Mouse (Mus musculus): ENCODE results near the gene Immp2l. TPM values are rescaled to one million over a fixed set of nuclear protein-coding genes. Genes with fewer than 3 reads are reported as not detected.

Gene Immp2l
- total and polyA plus RNA-seq, 3 experiments, result 2.3 to 20.2 (median 16.5) TPM

DNA sequence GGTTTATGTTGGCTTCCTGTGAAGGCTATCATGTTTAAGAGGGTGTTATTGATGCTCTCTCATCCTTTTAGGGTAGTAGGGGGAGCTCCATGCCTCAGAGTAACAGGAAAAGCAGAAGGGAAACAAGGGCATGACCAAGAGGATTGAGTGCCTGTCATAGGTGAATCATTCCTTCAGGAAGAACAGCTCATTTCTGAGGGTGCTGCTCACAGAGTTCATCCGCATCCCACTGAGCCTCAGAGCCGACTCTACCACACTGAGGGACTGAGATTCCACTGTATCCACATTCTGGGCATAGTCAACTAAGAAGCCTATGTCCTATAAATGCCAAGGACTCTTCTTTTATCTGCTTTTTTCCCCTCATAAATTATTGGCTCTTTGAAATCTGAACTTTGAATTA lies 497.8 kb downstream of the Immp2l start:
- DNase-seq, result peak; percentile 52

GRCm38 (mm10) chr12:41526688-41527087 lies 502.8 kb downstream of the Immp2l start:
- no peak for DNase-seq

GRCm38 (mm10) chr12:41528410-41528809 lies 504.5 kb downstream of the Immp2l start:
- no peak for DNase-seq

DNA sequence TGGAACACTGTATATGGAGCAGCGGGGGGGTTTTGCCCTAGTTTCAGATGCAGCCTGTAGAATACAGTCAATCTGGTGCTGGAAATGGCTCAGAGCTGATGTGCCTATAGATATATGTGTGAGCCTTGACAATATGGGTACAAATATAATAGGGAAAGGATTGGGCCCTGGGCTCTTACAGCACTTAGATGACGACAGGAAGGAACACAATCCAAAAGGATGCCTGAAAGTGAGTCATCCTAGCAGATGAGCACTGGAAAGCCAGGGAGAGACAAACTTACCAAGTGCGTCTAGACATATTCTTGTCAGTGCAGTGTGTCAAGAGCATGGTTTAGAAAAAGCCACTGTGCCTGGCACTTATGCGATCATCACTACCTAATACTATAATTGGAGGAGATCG lies 516.1 kb downstream of the Immp2l start:
- no peak for DNase-seq

GRCm38 (mm10) chr12:41551578-41551977 lies 527.7 kb downstream of the Immp2l start:
- no peak for DNase-seq

GRCm38 (mm10) chr12:41557832-41558231 lies 533.9 kb downstream of the Immp2l start:
- no peak for DNase-seq

GRCm38 (mm10) chr12:41558956-41559735 lies 535.3 kb downstream of the Immp2l start:
- DNase-seq, result no peak

- DNase-seq, result peak; percentile 35
These were observed 541.9 kb downstream of the Immp2l start for GRCm38 (mm10) chr12:41565540-41566432.

DNA sequence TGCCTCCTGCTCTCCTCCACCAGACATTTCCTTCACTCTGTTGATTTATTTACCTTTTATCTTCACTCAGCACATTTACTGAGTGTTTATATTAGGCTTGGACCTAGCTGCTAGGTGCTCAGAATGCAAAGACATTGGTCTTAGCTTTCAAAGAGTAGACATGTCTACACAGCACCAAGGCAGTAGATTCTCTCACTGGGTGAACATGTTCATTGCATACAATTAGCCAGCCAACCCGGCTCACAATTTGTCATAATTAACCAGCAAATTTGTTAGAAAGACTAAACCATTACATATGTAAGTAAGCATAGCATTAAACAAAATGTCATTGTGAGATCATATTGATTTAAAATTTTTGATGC lies 542.5 kb downstream of the Immp2l start:
- DNase-seq, result no peak

GRCm38 (mm10) chr12:41573754-41574153 lies 549.9 kb downstream of the Immp2l start:
- DNase-seq, result no peak

DNA sequence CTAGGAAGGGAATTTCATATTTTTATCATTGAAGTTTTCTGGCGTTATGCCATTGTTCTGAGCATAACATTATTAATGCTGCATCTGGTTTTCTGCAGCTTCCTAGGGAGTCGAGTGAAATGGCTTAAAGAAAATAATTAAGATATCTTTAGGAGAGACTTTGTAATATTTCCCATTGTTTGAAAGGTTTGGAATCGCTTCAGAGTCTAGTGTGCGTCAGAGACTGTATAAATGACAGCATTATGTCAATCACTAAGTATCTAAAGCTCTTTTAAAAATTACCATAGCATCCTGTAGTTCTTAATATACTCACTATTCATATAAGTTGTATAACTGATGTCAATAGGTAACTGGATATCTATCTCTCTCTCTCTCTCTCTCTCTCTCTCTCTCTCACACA lies 551.3 kb downstream of the Immp2l start:
- DNase-seq, result no peak

DNA sequence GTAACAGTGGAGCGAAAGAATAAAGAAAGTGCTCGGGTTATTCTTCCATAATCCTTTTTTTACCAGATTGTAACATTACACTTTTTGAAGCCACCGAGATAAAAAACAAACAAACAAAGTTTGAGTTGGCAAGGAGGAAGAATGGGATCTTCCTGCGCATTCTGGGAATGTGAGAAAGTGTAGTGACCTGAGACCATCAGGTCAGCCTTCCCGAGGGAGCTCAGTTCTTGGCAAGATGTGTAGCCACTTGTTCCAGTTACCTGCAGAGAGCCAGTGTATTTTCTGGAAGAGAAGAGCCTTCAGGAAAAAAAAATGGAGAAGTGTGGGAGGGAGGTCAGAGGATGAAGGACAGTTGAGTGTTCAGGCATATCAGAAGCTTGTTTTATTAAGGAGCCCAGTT lies 569.5 kb downstream of the Immp2l start:
- DNase-seq, result no peak

DNA sequence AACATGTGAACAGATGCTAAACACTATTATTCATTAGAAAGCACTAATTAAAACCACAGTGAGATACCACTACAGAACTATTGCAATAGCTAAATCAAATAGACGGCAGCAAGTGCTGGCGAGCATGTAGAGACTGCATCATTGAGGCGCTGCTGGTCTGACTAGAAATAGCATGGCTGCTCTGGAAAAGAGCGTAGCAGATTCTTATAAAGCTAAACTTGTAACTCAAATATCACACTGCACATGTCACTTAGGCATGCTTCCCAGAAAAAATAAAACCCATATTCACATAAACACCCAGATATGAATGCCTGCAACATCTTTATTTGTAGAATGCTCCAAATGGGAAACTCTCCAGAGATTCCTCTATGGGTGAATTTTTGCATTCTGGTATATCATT lies 570.1 kb downstream of the Immp2l start:
- no peak for DNase-seq

DNA sequence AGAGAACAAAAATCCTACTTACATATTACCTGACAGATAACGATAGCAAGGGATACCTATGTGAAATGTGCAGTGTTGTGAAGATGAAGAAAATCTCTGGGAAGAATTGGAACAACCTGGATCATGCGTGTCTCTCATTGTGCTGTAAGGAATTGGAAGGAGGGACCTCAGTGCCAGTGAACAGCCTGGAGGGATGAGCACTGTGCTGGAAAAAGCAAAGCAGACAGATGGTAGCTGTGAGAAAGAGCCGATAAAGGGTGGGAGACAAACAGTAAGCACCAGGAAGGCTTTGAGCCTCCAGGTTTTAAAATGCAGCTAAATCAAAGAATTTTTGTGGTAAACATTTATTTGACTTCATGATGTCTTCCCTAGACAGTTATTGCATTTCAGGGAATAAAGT lies 591.4 kb downstream of the Immp2l start:
- no peak for DNase-seq

GRCm38 (mm10) chr12:41621341-41621740 lies 597.5 kb downstream of the Immp2l start:
- DNase-seq, result no peak

DNA sequence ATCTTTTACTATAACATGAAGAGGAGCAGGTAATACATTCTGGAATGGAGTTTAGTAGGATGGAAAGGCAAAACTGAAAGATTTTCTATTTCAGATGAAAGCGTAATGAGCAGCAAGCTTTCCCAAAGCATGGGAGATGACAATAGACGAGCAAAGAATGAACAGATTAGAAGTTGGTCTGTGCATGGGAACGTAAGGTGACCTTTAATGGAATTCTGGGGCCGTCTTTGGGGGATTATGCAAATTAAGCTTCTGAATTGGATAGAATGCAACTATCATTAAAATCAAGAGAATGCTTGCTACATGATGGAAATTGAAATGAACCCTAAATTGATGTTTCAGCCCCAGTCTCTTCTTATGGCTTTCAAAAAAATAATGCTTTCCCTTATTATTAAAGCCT lies 619.4 kb downstream of the Immp2l start:
- DNase-seq, result no peak

DNA sequence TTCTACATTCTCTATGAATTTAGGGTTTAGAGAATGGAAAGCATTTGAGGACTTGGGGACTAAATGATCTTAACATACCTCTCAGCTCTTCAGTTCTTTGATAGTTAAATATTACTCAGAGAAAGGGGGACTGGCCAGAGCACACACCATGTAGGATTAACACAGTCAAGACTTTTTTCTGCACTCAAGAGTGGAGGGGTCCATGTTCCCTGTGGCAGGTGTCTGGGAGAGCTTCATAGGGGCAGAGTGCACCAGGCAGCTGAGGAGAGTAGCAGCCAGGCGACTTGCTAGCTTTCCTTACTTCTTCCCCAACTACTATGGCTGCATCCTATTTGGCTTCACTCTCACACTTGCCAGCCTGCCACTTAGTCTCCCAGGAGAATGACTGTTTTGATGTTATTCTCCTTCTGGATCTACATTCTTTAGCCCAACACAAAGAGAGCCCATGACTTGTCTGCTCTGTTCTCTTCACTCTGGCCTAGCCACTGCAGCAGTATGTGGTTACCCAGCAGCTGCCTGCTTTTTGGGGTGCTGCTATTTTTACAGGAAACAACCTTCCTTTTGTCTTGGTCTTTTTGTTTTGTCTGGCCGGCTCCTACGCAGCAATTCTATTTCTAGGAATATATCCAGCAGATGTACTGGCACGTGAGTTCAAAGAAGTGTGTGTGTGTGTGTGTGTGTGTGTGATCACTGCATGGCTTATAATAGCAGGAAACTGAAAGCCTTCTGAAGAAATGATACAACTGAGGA lies 621.1 kb downstream of the Immp2l start:
- no peak for DNase-seq

DNA sequence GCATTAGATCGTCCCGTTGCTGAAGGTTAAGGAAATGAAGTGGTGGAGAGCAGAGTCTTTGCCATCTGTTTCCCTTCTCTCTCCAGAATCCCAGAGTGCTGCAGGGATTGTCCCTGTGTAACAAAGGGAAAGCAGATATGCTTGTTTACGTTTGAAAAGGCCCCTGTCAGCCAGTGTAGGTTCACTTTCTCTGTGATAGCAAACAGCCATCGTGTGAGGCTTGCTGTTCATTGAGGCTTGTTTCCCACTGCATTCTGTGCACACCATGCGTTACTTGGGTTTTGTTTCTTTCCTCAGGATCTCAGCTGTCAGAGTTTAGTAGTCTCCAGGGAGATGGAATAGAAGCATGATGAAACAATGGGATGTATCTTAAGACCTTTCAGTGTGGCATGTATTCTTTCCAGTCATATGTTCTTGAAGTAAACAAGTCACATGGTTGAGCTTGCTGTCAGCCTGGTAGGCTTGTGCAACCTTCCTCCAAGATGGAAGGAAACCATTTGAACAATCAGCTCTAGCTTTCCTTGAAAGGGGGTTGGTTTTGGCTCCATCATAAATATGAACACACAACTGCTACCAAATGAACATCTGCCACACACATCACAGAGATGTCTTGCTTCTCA lies 623.2 kb downstream of the Immp2l start:
- no peak for DNase-seq

DNA sequence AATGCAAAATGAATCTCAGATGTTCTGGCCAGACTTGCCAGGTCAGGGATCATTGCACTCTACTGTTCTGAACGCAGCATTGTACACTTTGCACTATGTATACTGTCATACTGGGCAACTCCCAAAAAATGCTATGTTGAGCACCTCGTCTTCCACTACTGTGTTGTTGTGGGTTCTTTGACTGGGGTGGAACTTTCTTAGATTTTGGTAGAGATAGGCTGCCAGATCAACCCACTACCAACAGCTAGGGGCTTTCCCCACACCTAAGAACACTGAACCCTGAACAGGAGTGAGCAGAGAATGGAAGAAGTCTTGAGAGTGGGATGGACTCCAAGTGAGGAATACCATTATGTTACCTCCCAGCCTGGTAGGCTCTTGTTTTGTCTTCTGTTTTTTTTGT lies 623.8 kb downstream of the Immp2l start:
- DNase-seq, result no peak

DNA sequence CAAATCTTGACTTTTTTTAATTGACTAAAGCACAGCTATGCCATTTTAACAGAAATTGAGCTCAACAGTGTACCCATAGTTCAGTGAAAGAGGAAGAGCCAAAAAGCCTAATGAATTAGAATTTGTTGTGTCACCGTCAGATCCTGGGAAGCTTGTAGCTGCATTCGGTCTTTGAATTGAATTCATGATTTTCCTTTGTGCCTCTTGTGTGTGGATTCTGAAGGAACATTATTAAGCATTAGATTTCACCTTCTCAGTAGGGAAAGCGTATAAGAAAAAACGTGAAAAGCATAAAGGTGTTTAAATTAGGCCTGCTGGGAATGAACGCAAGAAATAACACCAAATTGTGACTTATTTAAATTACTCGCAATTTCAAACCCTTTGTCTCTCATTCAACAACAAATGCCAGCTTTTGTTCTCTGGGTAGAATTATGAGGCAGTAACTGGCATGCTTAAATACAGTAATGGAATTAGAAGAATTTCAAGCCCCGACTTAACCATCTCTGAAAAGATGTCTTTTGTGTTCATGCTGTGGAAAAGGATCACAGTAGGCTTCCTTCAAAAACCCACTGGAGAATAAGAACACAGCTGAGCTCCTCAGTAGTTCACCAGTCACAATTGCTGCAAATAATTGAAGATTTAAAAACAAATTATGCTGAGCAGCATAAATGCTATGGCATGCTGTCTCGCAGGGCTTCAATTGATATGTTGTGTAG lies 626.1 kb downstream of the Immp2l start:
- DNase-seq, result no peak

DNA sequence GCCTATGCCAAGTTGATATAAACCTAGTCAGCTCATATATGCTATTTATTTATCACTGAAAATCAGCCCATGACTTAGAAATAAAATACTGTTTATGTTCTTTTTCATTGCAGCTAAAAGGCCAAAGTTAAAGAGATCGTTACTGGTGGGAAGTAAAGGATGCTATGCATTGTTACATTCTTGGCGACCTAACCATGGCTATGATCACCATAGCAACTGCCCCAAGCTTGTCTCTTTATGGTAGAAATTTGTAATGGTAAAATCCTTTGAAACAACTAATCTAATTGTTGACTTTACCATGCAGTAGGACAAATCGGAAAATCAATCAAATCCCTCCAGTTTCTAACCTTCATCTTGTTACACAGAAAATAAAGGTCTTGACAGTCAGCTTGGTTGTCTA lies 644.4 kb downstream of the Immp2l start:
- DNase-seq, result no peak

GRCm38 (mm10) chr12:41669481-41669880 lies 645.6 kb downstream of the Immp2l start:
- no peak for DNase-seq

Data from adrenal gland, adult 2 months (tissue).